Mouse (Mus musculus): ENCODE measurements around the gene Psmd12. TPM values are rescaled to one million over a fixed set of nuclear protein-coding genes. Genes with fewer than 3 reads are reported as not detected.

Gene Psmd12
- polyA plus RNA-seq, 1 experiment from 2014 or later = 137 TPM

- Histone ChIP-seq H3K4me2 (replicated peaks; ENCODE audit: low read depth) (peak overlapping the region; percentile 99), H3K4me3 (ENCODE audit: low read depth, low read length) (peak overlapping the region; percentile 77), H3K9me3 (ENCODE audit: control insufficient read depth, low read length) (no peaks in the 10 kb centered on the region), H3K27ac (replicated peaks) (peak overlapping the region; percentile 82), H3K36me3 (ENCODE audit: control insufficient read depth, insufficient read depth, low read length) (no peaks in the 10 kb centered on the region), H3K27me3 (ENCODE audit: control insufficient read depth, insufficient read depth, low read length) (no peaks in the 10 kb centered on the region), H3K4me1 (replicated peaks; ENCODE audit: control insufficient read depth, insufficient read depth) (no peaks in the 10 kb centered on the region), H3K9ac (ENCODE audit: low read length) (peak overlapping the region; percentile 78)
- peak; percentile 78 for DNase-seq (ENCODE audit: low spot score)
- ATAC-seq (ENCODE audit: low FRiP score, low TSS enrichment) = peak; percentile 79
- WGBS = under 1% methylated on average over 33 of the region's 38 CpGs
- TF ChIP-seq EP300 (optimal IDR thresholded peaks at IDR 0.05) (no peak), CTCF (IDR thresholded peaks at IDR 0.05; ENCODE audit: low read depth) (peak; percentile 90)
Observed at GRCm38 (mm10) chr11:107469031-107469522, 10.2 kb upstream of the Psmd12 start.

DNA sequence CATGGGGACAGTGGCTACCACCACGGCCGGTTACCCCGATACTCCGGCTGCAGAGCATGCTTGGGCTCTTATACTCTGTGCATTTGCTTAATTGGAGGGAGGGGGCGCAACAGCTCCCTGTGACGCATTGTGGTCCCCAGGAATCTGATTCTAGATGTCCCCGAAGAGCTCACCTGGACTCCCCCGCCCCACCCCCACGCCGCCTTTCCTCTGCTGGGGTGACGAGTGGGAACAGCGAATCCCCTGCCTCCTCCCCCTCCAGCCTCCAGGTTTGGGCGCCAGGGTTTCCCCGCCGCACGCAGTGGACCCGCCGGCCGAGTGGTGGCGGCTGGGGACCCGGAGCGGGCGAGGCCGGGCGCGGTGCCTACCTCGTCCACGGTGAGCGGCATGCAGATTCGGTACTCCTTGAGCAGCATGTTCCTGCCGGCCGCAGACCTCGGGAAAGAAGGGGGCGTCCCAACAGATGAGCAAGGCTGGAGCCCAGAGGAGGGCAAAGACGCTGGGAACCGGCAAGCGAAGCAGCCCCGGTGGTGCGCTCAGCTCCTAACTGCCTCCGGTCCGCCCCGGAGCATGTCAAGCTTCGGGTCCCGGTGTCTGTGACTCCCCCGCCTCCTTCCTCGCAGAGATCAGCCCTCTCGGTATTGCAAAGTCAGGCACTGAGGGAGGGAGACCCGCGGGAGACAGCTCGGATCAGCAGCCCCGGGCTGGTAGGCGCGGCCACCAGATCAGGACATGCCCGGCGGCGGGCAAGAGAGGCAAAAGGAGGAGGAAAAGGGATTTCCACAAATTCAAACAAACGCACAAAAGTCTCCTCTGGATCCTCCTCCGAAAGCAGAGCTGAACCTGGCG is 9.5 kb upstream of the Psmd12 start:
- no peaks in the 10 kb centered on the region for H3K36me3 ChIP-seq (ENCODE audit: control insufficient read depth, insufficient read depth, low read length)
- peak; percentile 53 for ATAC-seq (ENCODE audit: low FRiP score, low TSS enrichment)
- no peak for TF ChIP-seq EP300 (optimal IDR thresholded peaks at IDR 0.05)
- no peak; the same call in 1 of the 2 replicates for TF ChIP-seq CTCF (IDR thresholded peaks at IDR 0.05; ENCODE audit: low read depth)
- under 1% methylated on average over 59 of the region's 59 CpGs for WGBS
- peak overlapping the region; percentile 77 for H3K4me3 ChIP-seq (ENCODE audit: low read depth, low read length)
- peak overlapping the region; percentile 82 for H3K27ac ChIP-seq (replicated peaks)
- no peaks in the 10 kb centered on the region for H3K4me1 ChIP-seq (replicated peaks; ENCODE audit: control insufficient read depth, insufficient read depth)
- H3K4me2 ChIP-seq (replicated peaks; ENCODE audit: low read depth) = peak overlapping the region; percentile 99
- no peaks in the 10 kb centered on the region for H3K27me3 ChIP-seq (ENCODE audit: control insufficient read depth, insufficient read depth, low read length)
- peak overlapping the region; percentile 78 for H3K9ac ChIP-seq (ENCODE audit: low read length)
- DNase-seq (ENCODE audit: low spot score) = peak; percentile 75
- H3K9me3 ChIP-seq (ENCODE audit: control insufficient read depth, low read length) = no peaks in the 10 kb centered on the region

DNA sequence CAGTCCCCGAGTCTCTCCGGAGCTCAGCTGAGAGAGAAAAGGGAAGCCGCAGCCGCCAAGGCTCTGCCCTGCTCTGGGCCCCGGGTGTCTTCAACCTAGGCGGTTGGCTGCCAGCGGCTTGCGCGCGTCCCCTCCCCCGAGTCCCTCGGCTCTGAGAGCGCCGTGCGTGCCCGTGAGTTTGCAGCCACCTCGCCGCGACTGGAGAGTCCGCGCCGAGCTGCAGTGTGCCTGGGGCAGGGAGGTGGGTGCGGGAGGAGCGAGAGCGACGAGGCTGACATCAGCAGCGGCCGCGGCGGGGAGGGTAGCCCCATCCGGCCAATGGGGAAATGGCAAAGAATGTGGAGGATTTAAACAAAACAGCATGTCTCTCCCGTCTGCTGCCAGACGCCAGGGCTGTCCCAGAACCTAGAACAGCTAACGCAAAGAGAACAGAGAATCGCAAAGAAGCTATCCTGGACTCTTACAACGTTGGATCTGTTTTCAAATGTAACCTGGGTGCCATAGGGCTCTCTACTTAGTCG is 8.7 kb upstream of the Psmd12 start, which contains the start of gene Pitpnc1:
Gene Pitpnc1, minus strand, starts transcription at position 179 of the 521 bp plus-strand sequence.
- DNase-seq (ENCODE audit: low spot score) (peak; percentile 83), ATAC-seq (ENCODE audit: low FRiP score, low TSS enrichment) (peak; percentile 71)
- Histone ChIP-seq H3K4me3 (ENCODE audit: low read depth, low read length) (peak within 1 kb of the TSS; percentile 77), H3K9me3 (ENCODE audit: control insufficient read depth, low read length) (no peaks in the 10 kb centered on the region), H3K4me1 (replicated peaks; ENCODE audit: control insufficient read depth, insufficient read depth) (no peaks in the 10 kb centered on the region), H3K4me2 (replicated peaks; ENCODE audit: low read depth) (peak within 1 kb of the TSS; percentile 99), H3K27me3 (ENCODE audit: control insufficient read depth, insufficient read depth, low read length) (no peaks in the 10 kb centered on the region), H3K9ac (ENCODE audit: low read length) (peak within 1 kb of the TSS; percentile 78), H3K27ac (replicated peaks) (peak within 1 kb of the TSS; percentile 82), H3K36me3 (ENCODE audit: control insufficient read depth, insufficient read depth, low read length) (no peaks in the 10 kb centered on the region)
- 0% methylated on average over 37 of the region's 37 CpGs for WGBS
- TF ChIP-seq CTCF (IDR thresholded peaks at IDR 0.05; ENCODE audit: low read depth) (peak; percentile 25; the same call in 1 of the 2 replicates), EP300 (optimal IDR thresholded peaks at IDR 0.05) (no peak)

DNA sequence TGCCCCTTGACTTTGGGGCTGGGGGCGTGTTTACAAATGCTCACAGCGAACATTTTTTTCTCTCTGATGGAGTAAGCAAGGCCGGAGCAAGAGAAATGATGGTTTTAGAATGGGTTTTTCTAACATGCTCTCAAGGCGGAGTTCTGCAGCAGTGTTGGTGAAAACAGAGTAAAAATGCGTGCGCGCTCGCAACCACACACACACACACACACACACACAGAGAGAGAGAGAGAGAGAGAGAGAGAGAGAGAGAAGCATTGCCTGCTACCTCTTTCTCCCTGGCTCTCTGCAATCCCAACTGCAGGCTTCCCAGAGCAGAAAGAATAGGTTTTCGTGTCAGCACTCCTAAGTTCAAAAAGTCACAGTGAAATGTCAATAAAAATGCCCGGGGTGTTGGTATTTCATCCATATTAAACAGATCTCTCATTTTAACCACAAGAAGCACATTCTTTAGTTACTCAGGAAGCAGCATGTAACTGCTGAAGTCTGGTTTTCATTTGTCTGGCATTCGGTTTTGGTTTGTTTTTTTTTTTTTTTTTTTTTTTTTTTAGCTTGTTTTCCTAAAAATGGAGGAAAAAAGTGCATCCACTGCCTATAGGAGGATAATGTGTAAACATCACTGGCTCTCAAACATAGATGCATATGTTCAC is 8.1 kb upstream of the Psmd12 start:
- peak overlapping the region; percentile 78; the same call in 1 of the 2 replicates for H3K9ac ChIP-seq (ENCODE audit: low read length)
- H3K9me3 ChIP-seq (ENCODE audit: control insufficient read depth, low read length) = no peaks in the 10 kb centered on the region
- TF ChIP-seq CTCF (IDR thresholded peaks at IDR 0.05; ENCODE audit: low read depth) (no peak), EP300 (optimal IDR thresholded peaks at IDR 0.05) (no peak)
- DNase-seq (ENCODE audit: low spot score) (no peak), ATAC-seq (ENCODE audit: low FRiP score, low TSS enrichment) (no peak)
- H3K36me3 ChIP-seq (ENCODE audit: control insufficient read depth, insufficient read depth, low read length) = no peaks in the 10 kb centered on the region
- H3K27me3 ChIP-seq (ENCODE audit: control insufficient read depth, insufficient read depth, low read length) = no peaks in the 10 kb centered on the region
- H3K27ac ChIP-seq (replicated peaks) = peak overlapping the region; percentile 82; the same call in 1 of the 2 replicates
- H3K4me2 ChIP-seq (replicated peaks; ENCODE audit: low read depth) = peak overlapping the region; percentile 99
- peak overlapping the region; percentile 77 for H3K4me3 ChIP-seq (ENCODE audit: low read depth, low read length)
- WGBS = 12% methylated on average over 11 of the region's 11 CpGs
- no peaks in the 10 kb centered on the region for H3K4me1 ChIP-seq (replicated peaks; ENCODE audit: control insufficient read depth, insufficient read depth)

DNA sequence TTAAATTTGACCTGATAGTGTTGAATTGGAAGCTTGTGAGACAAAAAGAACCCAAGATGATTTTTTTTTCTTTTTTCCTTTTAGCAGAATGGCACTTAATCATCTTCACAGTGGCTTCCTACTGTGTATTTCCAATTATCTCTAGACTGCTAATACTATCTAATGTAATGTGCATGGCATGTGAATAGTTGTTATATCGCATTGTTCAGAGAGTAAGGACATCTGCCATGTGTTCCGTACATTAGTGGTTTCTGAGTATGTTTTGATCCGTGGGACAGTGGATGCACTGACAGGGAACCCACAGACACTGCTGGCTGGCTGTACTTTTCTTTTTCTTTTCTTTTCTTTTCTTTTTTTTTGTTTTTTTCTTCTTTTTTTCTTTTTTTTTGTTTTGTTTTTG is 7.0 kb upstream of the Psmd12 start:
- Histone ChIP-seq H3K4me1 (replicated peaks; ENCODE audit: control insufficient read depth, insufficient read depth) (no peaks in the 10 kb centered on the region), H3K27ac (replicated peaks) (no peak overlapping the region), H3K4me2 (replicated peaks; ENCODE audit: low read depth) (no peak overlapping the region), H3K36me3 (ENCODE audit: control insufficient read depth, insufficient read depth, low read length) (no peaks in the 10 kb centered on the region), H3K4me3 (ENCODE audit: low read depth, low read length) (no peak overlapping the region), H3K9ac (ENCODE audit: low read length) (no peak overlapping the region), H3K9me3 (ENCODE audit: control insufficient read depth, low read length) (no peaks in the 10 kb centered on the region), H3K27me3 (ENCODE audit: control insufficient read depth, insufficient read depth, low read length) (no peaks in the 10 kb centered on the region)
- no peak for DNase-seq (ENCODE audit: low spot score)
- no peak for TF ChIP-seq CTCF (IDR thresholded peaks at IDR 0.05; ENCODE audit: low read depth)
- no peak for TF ChIP-seq EP300 (optimal IDR thresholded peaks at IDR 0.05)
- WGBS = 92% methylated on average over 3 of the region's 3 CpGs
- ATAC-seq (ENCODE audit: low FRiP score, low TSS enrichment) = no peak
